Mouse (Mus musculus) embryonic facial prominence, embryonic 10.5 days (tissue): Measurements from ENCODE around the gene Olfr441. TPM values are rescaled to one million over a fixed set of nuclear protein-coding genes. Genes with fewer than 3 reads are reported as not detected.
"Not testable (repeated sequence)": the region's sequence is repeated elsewhere in the genome, so short reads cannot be mapped to it uniquely, and the experiment has no call there.

Experiments
- DNase-seq: peaks from one replicate; pipeline ENCODE4 v3.0.0-alpha.2; 2017; ENCODE audit warnings: low spot score
- H3K27ac ChIP-seq: fragments of 300-500 bp; sonication (generic); replicated peaks from 2 replicates; pipeline ENCODE4 v1.5.1; 2016; ENCODE audit warnings: mild to moderate bottlenecking
- H3K27me3 ChIP-seq: fragments of 300-500 bp; sonication (generic); replicated peaks from 2 replicates; pipeline ENCODE4 v1.6.1; 2016; ENCODE audit warnings: low read depth, mild to moderate bottlenecking; ENCODE audit not compliant: poor library complexity, severe bottlenecking
- H3K36me3 ChIP-seq: fragments of 300-500 bp; sonication (generic); replicated peaks from 2 replicates; pipeline ENCODE4 v1.6.1; 2016; ENCODE audit warnings: mild to moderate bottlenecking, moderate library complexity
- H3K4me1 ChIP-seq: fragments of 300-500 bp; sonication (generic); 2 replicates; pipeline ENCODE4 v1.6.1; 2016
- H3K4me3 ChIP-seq: fragments of 300-500 bp; sonication (generic); 2 replicates; pipeline ENCODE4 v1.5.1; 2016; ENCODE audit warnings: mild to moderate bottlenecking, moderate library complexity
- H3K9me3 ChIP-seq: fragments of 300-500 bp; sonication (generic); 2 replicates; pipeline ENCODE4 v1.6.1; 2016; ENCODE audit warnings: mild to moderate bottlenecking
- WGBS: fragments of 180-500 bp; shearing (Covaris S2); methylation state at CpG from one replicate; pipeline ENCODE4 v1.1.7; 2016; 5-methylcytosine and 5-hydroxymethylcytosine counted together
- polyA plus RNA-seq: library from polyadenylated mRNA; unstranded; fragments of >200 nt; fragmentation: Nextera tagmentation; extraction: Ambion mirVana; gene quantifications from 2 replicates; pipeline ENCODE4 v1.2.1, GENCODE M21; 2016

Olfr441 gene
- not detected in 2 replicates for polyA plus RNA-seq

DNA sequence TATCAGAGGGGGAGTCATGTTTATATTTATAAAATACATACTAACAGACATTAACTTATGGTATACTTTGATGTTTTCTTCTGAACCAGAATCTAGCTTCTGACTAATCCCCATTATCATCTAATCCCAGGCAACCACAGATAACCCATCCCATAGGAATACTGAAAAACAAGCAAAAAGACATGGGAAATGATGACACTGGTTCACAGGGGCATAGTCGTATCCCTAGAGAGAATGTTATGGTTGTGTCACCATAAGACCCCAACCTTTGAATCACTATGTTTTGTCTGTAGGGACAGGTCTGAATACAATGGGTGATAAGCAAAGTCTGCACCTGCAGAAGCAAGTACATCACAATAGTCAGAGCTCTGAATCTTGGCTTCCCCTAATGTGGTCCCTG, at the start of gene Olfr441:
Gene Olfr441 (plus strand): TSS at position 301 of the 400 bp plus-strand sequence.
- DNase-seq = not testable (repeated sequence)

DNA sequence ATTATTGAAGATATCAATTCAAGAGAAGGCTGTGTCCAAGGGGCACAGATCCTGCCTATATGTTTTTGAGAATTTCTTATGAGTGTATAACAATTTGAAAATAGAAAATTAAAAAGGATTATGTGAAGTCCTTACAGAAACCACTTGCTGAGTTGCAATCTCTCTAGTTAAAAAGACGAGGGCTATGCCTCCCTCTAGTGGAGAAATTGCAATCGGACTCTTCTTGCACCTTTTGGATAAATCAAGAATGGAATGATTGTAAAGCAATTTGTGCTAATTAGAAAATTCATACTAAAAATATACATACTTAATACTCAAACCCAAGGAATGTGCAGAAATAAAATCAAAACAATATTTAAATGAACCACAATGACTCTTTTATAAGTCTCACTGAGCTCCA, 27.4 kb upstream of the Olfr441 start:
- no peaks in the 10 kb centered on the region for H3K4me1 ChIP-seq

More for the DNA sequence above, at the start of gene Olfr441:
- not testable (repeated sequence) for H3K4me1 ChIP-seq, H3K9me3 ChIP-seq, H3K36me3 ChIP-seq, H3K27ac ChIP-seq, H3K27me3 ChIP-seq, H3K4me3 ChIP-seq
- WGBS = 95% methylated on average over 1 of the region's 1 CpGs

DNA sequence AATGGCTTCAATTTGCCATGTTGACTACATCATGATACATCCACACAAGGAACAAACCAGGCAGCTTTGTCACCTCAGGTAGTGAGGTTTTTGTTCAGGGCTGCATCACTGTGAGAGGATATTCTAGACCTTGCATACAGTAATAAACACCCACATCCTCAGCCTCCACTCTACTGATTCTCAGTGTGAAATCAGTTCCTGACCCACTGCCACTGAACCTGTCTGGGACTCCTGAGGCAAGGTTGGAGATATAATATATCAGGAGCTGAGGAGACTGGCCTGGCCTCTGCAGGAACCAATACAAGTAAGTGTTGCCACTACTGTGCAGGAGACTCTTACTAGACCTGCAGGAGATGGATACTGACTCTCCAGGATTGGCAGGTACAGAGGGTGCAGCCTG, 24.8 kb upstream of the Olfr441 start:
- H3K36me3 ChIP-seq, H3K9me3 ChIP-seq, H3K4me3 ChIP-seq, H3K27ac ChIP-seq, H3K27me3 ChIP-seq, DNase-seq, H3K4me1 ChIP-seq: not testable (repeated sequence)

More for the DNA sequence above, 27.4 kb upstream of the Olfr441 start:
- Histone ChIP-seq H3K9me3 (no peaks in the 10 kb centered on the region), H3K4me3 (no peak overlapping the region), H3K36me3 (no peaks in the 10 kb centered on the region), H3K27ac (no peak overlapping the region), H3K27me3 (no peaks in the 10 kb centered on the region)
- DNase-seq = no peak
- WGBS = 21% methylated on average over 2 of the region's 2 CpGs

DNA sequence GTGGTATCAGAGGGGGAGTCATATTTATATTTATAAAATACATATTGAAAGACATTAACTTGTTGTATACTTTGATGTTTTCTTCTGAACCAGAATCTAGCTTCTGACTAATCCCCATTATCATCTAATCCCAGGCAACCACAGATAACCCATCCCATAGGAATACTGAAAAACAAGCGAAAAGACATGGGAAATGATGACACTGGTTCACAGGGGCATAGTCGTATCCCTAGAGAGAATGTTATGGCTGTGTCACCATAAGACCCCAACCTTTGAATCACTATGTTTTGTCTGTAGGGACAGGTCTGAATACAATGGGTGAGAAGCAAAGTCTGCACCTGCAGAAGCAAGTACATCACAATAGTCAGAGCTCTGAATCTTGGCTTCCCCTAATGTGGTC, 40.1 kb downstream of the Olfr441 start, which contains the start of gene Olfr237-ps1:
Gene Olfr237-ps1 (plus strand): TSS at position 301 of the 400 bp plus-strand sequence.
- H3K36me3 ChIP-seq, H3K4me1 ChIP-seq, DNase-seq, H3K27me3 ChIP-seq, H3K27ac ChIP-seq, H3K4me3 ChIP-seq, H3K9me3 ChIP-seq: not testable (repeated sequence)
- 83% methylated on average over 2 of the region's 2 CpGs for WGBS

DNA sequence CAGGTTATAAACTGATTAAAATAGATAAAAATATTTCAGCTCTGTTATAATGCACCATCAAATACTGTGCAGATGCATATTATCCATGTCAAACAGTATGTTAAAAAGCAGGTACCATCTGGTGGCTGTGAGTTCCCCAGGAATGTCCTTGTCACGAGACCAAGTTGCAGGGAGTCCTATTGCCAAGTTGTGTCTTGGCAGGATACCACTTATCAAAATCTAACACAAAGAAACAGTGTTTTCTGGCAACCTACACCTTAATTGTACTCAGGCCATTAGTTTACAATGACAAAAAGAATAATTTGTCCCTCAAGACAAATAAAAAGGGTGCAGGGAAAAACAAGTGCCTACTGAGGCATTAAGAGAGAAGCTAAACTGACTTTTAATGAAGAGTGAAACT, 53.3 kb downstream of the Olfr441 start:
- Histone ChIP-seq H3K27ac (no peak overlapping the region), H3K4me3 (no peak overlapping the region), H3K27me3 (no peaks in the 10 kb centered on the region), H3K9me3 (no peaks in the 10 kb centered on the region), H3K36me3 (no peaks in the 10 kb centered on the region), H3K4me1 (no peaks in the 10 kb centered on the region)
- 74% methylated on average over 1 of the region's 1 CpGs for WGBS
- DNase-seq = no peak

DNA sequence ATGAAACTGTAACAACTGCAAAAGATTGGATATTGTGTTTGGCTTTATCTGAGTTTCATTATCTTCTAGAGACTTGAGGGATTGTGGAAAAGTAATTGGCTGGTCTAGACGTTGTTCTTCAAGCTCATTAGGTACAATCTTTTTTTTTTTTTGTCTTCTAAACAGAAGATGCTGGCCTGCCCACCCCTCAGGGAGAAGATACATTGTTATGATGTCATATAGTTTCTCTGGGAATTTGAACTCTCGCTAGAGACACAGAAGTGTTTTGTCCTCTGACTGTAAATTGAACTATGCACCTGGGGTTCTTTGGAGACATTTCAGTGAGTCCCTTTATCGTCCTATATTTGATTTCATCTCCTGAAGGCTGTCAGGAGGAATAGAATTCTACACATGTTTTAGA, 56.8 kb downstream of the Olfr441 start, which contains the start of gene Olfr437:
Gene Olfr437 (plus strand): TSS at position 301 of the 400 bp plus-strand sequence.
- Histone ChIP-seq H3K4me3 (no peak within 1 kb of the TSS), H3K9me3 (no peaks in the 10 kb centered on the region), H3K4me1 (no peaks in the 10 kb centered on the region), H3K36me3 (no peaks in the 10 kb centered on the region), H3K27ac (no peak within 1 kb of the TSS), H3K27me3 (no peaks in the 10 kb centered on the region)
- DNase-seq = no peak
- 71% methylated on average over 3 of the region's 3 CpGs for WGBS

DNA sequence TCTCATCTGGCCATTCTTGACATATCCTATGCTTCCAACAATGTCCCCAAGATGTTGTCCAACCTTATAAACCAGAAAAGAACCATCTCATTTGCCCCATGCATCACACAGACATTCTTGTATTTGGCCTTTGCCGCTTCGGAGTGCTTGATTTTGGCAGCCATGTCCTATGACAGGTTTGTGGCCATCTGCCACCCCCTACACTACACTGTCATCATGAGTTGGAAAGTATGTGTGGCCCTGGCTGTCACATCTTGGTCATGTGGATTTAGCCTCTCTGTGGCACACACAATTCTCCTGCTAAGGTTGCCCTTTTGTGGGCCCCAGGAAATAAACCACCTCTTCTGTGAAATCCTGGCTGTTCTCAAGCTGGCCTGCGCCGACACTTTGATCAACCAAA, 61.1 kb downstream of the Olfr441 start:
- Histone ChIP-seq H3K27me3 (no peaks in the 10 kb centered on the region), H3K36me3 (no peaks in the 10 kb centered on the region), H3K4me3 (no peak overlapping the region), H3K27ac (no peak overlapping the region), H3K4me1 (no peaks in the 10 kb centered on the region), H3K9me3 (no peaks in the 10 kb centered on the region)
- no peak for DNase-seq
- WGBS = 94% methylated on average over 4 of the region's 4 CpGs

Other genes starting within 250 kb of the Olfr441 start
- not detected in 2 replicates for gene Olfr448, start 215.9 kb upstream of the Olfr441 start, polyA plus RNA-seq
- not detected in 2 replicates for gene Olfr447, start 197.5 kb upstream of the Olfr441 start, polyA plus RNA-seq
- not detected in 2 replicates for gene Olfr446, start 185.0 kb upstream of the Olfr441 start, polyA plus RNA-seq
- not detected in 2 replicates for gene Olfr444, start 157.3 kb upstream of the Olfr441 start, polyA plus RNA-seq
- gene Olfr237-ps1, start 40.2 kb downstream of the Olfr441 start, polyA plus RNA-seq = not detected in 2 replicates
- gene Olfr437, start 56.9 kb downstream of the Olfr441 start, polyA plus RNA-seq = not detected in 2 replicates
- gene Olfr13, start 65.8 kb downstream of the Olfr441 start, polyA plus RNA-seq = not detected in 2 replicates
- gene Olfr435, start 90.8 kb downstream of the Olfr441 start, polyA plus RNA-seq = not detected in 2 replicates
- gene Olfr434, start 106.7 kb downstream of the Olfr441 start, polyA plus RNA-seq = not detected in 2 replicates
- gene Olfr47, start 125.2 kb downstream of the Olfr441 start, polyA plus RNA-seq = not detected in 2 replicates
- 7.4 and 7.8 TPM in 2 replicates for gene Arhgef5, start 159.2 kb downstream of the Olfr441 start, polyA plus RNA-seq
- gene Nobox, start 203.2 kb downstream of the Olfr441 start, polyA plus RNA-seq = not detected in 2 replicates